Mouse (Mus musculus) liver, embryonic 15.5 days (tissue): ENCODE measurements around the gene Angptl8. TPM values are rescaled to one million over a fixed set of nuclear protein-coding genes. Genes with fewer than 3 reads are reported as not detected.

Source experiments
- ATAC-seq: fragments of 200-750 bp; cut with Nextera tagmentation; 2 replicates; pipeline ENCODE4 v1.8.0; 2017; ENCODE audit warnings: moderate number of reproducible peaks, mild to moderate bottlenecking, moderate library complexity; ENCODE audit not compliant: insufficient read depth
- H3K27ac ChIP-seq: fragments of 300-500 bp; sonication (generic); replicated peaks from 2 replicates; pipeline ENCODE4 v1.5.1; 2015; ENCODE audit warnings: mild to moderate bottlenecking, inconsistent platforms
- H3K27me3 ChIP-seq: fragments of 300-500 bp; sonication (generic); 2 replicates; pipeline ENCODE4 v1.6.1; 2015; ENCODE audit warnings: mild to moderate bottlenecking, inconsistent platforms
- H3K36me3 ChIP-seq: fragments of 300-500 bp; sonication (generic); replicated peaks from 2 replicates; pipeline ENCODE4 v1.6.1; 2015; ENCODE audit warnings: moderate library complexity, mild to moderate bottlenecking, inconsistent platforms
- H3K4me1 ChIP-seq: fragments of 300-500 bp; sonication (generic); replicated peaks from 2 replicates; pipeline ENCODE4 v1.6.1; 2015; ENCODE audit warnings: inconsistent platforms
- H3K4me2 ChIP-seq: fragments of 300-500 bp; sonication (generic); 2 replicates; pipeline ENCODE4 v1.6.1; 2015; ENCODE audit warnings: moderate library complexity, mild to moderate bottlenecking, inconsistent platforms
- H3K4me3 ChIP-seq: fragments of 300-500 bp; sonication (generic); replicated peaks from 2 replicates; pipeline ENCODE4 v1.5.1; 2015; ENCODE audit warnings: mild to moderate bottlenecking, inconsistent platforms
- H3K9ac ChIP-seq: fragments of 300-500 bp; sonication (generic); 2 replicates; pipeline ENCODE4 v1.6.1; 2015; ENCODE audit warnings: moderate library complexity, mild to moderate bottlenecking, inconsistent platforms
- H3K9me3 ChIP-seq: fragments of 300-500 bp; sonication (generic); replicated peaks from 2 replicates; pipeline ENCODE4 v1.6.1; 2016; ENCODE audit warnings: inconsistent platforms
- WGBS: fragments of 180-500 bp; shearing (Covaris S2); methylation state at CpG from one replicate; pipeline ENCODE4 v1.1.7; 2015; ENCODE audit warnings: mixed read lengths; ENCODE audit not compliant: insufficient replicate concordance; 5-methylcytosine and 5-hydroxymethylcytosine counted together
- polyA plus RNA-seq: library from polyadenylated mRNA; unstranded; fragments of >200 nt; fragmentation: Nextera tagmentation; extraction: Ambion mirVana; gene quantifications from 2 replicates; pipeline ENCODE4 v1.2.1, GENCODE M21; 2015

The Angptl8 gene
- polyA plus RNA-seq, 1 experiment from 2014 or later: 35.0 TPM

- Histone ChIP-seq H3K9ac (no peak overlapping the region), H3K4me2 (no peak overlapping the region), H3K36me3 (no peaks in the 10 kb centered on the region), H3K27me3 (no peaks in the 10 kb centered on the region), H3K4me1 (peaks cover 16% of the 10 kb centered on the region), H3K9me3 (no peaks in the 10 kb centered on the region), H3K4me3 (no peak overlapping the region), H3K27ac (peak overlapping the region; percentile 72)
- peak; percentile 27; the same call in 1 of the 2 replicates for ATAC-seq
- WGBS: 71% methylated on average over 11 of the region's 11 CpGs
Observed at GRCm38 (mm10) chr9:21830936-21831335, 4.4 kb upstream of the Angptl8 start.

DNA sequence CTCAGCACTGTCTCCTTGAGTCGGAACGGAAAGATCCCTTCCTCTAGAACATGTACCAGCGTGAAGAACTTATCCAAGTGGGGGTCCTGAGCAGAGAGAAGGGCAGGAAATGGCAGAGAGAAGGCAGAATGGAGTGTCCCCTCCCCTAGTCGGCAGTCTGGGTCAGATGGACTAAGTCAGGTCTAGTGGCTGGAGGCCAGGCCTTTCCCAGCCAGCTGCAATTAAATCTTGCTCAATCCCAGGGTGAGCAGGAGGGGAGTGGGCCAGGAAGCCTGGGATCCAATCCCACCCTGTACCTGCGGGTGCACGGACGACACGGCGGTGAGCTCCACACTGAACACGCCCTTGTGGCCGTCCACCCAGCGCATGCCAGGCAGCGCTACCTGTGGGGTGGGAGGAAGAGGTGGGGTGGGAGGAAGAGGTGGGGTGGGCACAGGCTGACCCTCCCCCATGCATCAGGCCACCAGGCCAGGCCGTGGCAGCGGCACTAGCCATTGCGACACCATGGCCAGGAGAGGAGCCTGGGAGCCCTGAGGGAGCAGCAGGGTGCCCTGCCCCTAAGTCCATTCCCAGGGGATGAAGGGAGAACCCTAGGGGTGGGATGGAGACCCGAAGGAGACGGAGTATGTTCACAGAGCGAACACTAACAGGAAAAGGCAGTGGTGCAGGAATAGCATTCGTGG, 3.6 kb upstream of the Angptl8 start:
- Histone ChIP-seq H3K9me3 (no peaks in the 10 kb centered on the region), H3K27ac (peak overlapping the region; percentile 72), H3K4me2 (no peak overlapping the region; the same call in 1 of the 2 replicates), H3K4me1 (peaks cover 16% of the 10 kb centered on the region), H3K36me3 (no peaks in the 10 kb centered on the region), H3K27me3 (no peaks in the 10 kb centered on the region), H3K4me3 (no peak overlapping the region), H3K9ac (no peak overlapping the region)
- peak; percentile 29 for ATAC-seq
- WGBS: 77% methylated on average over 20 of the region's 20 CpGs

GRCm38 (mm10) chr9:21837690-21838089, 2.4 kb downstream of the Angptl8 start:
- no peaks in the 10 kb centered on the region for H3K9me3 ChIP-seq
- no peak for ATAC-seq
- 59% methylated on average over 2 of the region's 2 CpGs for WGBS
- no peak overlapping the region for H3K4me3 ChIP-seq
- peaks cover 4% of the 10 kb centered on the region for H3K36me3 ChIP-seq
- H3K9ac ChIP-seq: no peak overlapping the region
- H3K4me1 ChIP-seq: peaks cover 4% of the 10 kb centered on the region; the same call in 1 of the 2 replicates
- H3K27ac ChIP-seq: no peak overlapping the region
- H3K27me3 ChIP-seq: no peaks in the 10 kb centered on the region
- no peak overlapping the region for H3K4me2 ChIP-seq

GRCm38 (mm10) chr9:21840115-21840787, 4.9 kb downstream of the Angptl8 start:
- Histone ChIP-seq H3K9me3 (no peaks in the 10 kb centered on the region), H3K4me3 (no peak overlapping the region), H3K27me3 (no peaks in the 10 kb centered on the region), H3K27ac (no peak overlapping the region), H3K4me2 (no peak overlapping the region), H3K36me3 (peaks cover 4% of the 10 kb centered on the region), H3K9ac (no peak overlapping the region), H3K4me1 (peaks cover under 1% of the 10 kb centered on the region)
- ATAC-seq: no peak
- WGBS: 41% methylated on average over 8 of the region's 8 CpGs

DNA sequence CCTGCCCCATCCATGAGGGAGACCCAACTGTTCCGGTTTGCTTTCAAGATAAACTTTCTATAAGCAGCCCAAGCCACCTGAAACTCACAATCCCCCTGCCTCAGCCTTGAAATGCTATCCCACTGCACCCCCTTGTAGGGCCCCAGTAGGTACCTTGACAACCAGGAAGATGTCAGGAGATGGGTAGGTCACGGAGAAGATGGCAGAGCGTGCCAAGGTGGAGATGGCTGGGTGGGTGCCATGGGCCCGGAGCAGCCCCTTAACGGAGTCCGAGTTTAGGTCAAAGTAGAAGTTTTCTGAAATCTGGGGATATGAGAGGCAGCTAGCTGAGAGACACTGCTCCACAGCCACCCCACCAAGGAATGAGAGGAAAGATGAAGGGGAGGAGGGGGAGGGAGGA, 6.0 kb downstream of the Angptl8 start:
- Histone ChIP-seq H3K27me3 (no peaks in the 10 kb centered on the region), H3K9me3 (no peaks in the 10 kb centered on the region), H3K4me2 (no peak overlapping the region), H3K4me1 (peaks cover 7% of the 10 kb centered on the region), H3K9ac (no peak overlapping the region), H3K27ac (no peak overlapping the region), H3K36me3 (peaks cover 4% of the 10 kb centered on the region), H3K4me3 (no peak overlapping the region)
- WGBS: 76% methylated on average over 6 of the region's 6 CpGs
- no peak for ATAC-seq

DNA sequence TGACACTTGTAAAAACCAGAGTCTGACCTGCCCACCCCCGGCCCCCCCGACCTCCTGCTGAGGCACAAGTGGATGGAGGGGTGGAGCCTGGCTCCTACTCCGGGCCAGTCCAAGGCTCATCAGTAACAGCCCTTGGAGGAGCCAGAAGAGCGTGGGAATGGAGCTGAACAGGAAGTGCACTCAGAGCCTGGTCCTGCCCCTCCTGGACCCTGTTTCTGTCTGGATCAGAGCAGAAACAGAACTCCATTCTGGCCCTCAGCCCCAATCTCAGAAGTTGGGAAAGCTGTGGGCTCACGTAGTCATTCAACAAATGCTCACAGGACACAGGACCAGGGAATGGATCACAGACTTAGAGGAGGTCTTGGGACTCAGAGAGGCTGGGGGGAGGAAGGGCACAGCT, 7.1 kb downstream of the Angptl8 start:
- no peak overlapping the region for H3K4me2 ChIP-seq
- no peak overlapping the region for H3K27ac ChIP-seq
- no peaks in the 10 kb centered on the region for H3K27me3 ChIP-seq
- no peak overlapping the region for H3K9ac ChIP-seq
- H3K9me3 ChIP-seq: no peaks in the 10 kb centered on the region
- H3K4me1 ChIP-seq: peaks cover 7% of the 10 kb centered on the region
- no peak overlapping the region for H3K4me3 ChIP-seq
- peaks cover 4% of the 10 kb centered on the region for H3K36me3 ChIP-seq
- WGBS: 48% methylated on average over 5 of the region's 5 CpGs
- no peak for ATAC-seq

GRCm38 (mm10) chr9:21843086-21843485, 7.8 kb downstream of the Angptl8 start:
- 55% methylated on average over 6 of the region's 6 CpGs for WGBS
- Histone ChIP-seq H3K4me2 (no peak overlapping the region), H3K4me3 (no peak overlapping the region), H3K27me3 (no peaks in the 10 kb centered on the region), H3K27ac (no peak overlapping the region), H3K9me3 (no peaks in the 10 kb centered on the region), H3K36me3 (no peaks in the 10 kb centered on the region), H3K4me1 (peaks cover 11% of the 10 kb centered on the region), H3K9ac (no peak overlapping the region)
- no peak for ATAC-seq

GRCm38 (mm10) chr9:21845381-21846080, 10.2 kb downstream of the Angptl8 start:
- H3K27ac ChIP-seq: no peak overlapping the region
- H3K4me3 ChIP-seq: no peak overlapping the region
- 40% methylated on average over 14 of the region's 14 CpGs for WGBS
- no peak for ATAC-seq
- H3K9me3 ChIP-seq: no peaks in the 10 kb centered on the region
- no peak overlapping the region for H3K4me2 ChIP-seq
- H3K27me3 ChIP-seq: no peaks in the 10 kb centered on the region
- no peaks in the 10 kb centered on the region for H3K36me3 ChIP-seq
- H3K4me1 ChIP-seq: peaks cover 14% of the 10 kb centered on the region
- no peak overlapping the region for H3K9ac ChIP-seq

- no peaks in the 10 kb centered on the region for H3K9me3 ChIP-seq
- H3K4me1 ChIP-seq: peaks cover 18% of the 10 kb centered on the region
- H3K4me3 ChIP-seq: no peak overlapping the region
- 30% methylated on average over 11 of the region's 11 CpGs for WGBS
- H3K27me3 ChIP-seq: no peaks in the 10 kb centered on the region; the same call in 1 of the 2 replicates
- no peak overlapping the region for H3K4me2 ChIP-seq
- ATAC-seq: 0 out of 2 replicates have a peak, but pooled peaks have one; percentile 16
- H3K27ac ChIP-seq: no peak overlapping the region; the same call in 1 of the 2 replicates
- no peaks in the 10 kb centered on the region for H3K36me3 ChIP-seq
- H3K9ac ChIP-seq: no peak overlapping the region
Observed at GRCm38 (mm10) chr9:21846755-21847341, 11.5 kb downstream of the Angptl8 start.

DNA sequence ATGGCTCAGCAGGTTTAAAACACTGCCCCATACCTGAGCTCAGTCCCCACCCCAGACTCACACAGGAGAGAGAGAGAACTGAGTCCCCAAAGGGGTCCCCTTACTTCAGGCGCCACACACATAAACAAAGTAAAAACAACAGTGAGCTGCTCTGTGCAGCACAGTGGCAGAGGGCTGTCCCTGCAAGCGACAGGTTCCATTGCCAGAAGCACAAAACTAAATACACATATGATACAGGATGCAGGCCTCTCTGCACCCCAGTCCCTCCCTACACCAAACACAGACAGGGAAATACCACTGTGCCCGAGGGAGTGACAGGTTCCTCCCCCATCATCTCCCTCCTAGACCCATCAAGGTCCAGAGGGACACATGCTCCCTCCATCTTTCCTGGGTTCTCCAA, 12.1 kb downstream of the Angptl8 start:
- no peak for ATAC-seq
- H3K9me3 ChIP-seq: no peaks in the 10 kb centered on the region
- no peak overlapping the region for H3K4me3 ChIP-seq
- H3K4me2 ChIP-seq: no peak overlapping the region
- no peak overlapping the region for H3K9ac ChIP-seq
- peaks cover 24% of the 10 kb centered on the region for H3K4me1 ChIP-seq
- no peaks in the 10 kb centered on the region for H3K36me3 ChIP-seq
- 37% methylated on average over 3 of the region's 3 CpGs for WGBS
- peak overlapping the region; percentile 55; the same call in 1 of the 2 replicates for H3K27ac ChIP-seq
- no peaks in the 10 kb centered on the region; the same call in 1 of the 2 replicates for H3K27me3 ChIP-seq

DNA sequence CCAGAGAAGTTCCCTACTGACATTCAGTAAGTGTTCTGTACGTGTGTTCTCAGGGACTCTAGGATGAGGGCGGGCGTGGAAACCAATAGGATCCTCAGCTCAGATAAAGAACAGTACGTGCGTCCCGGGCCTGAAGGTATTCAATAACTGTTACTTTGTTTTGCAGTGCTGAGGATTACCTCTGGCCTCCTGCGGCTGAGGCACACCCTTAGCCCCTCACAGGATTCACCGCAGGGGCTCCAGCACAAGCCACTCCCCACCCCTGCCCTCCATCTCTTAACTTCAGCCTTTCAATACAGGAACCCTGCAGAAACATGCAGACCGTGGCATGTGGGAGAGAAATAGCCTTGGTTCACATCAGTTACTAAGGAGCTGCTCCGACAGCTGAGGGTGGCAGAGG, 12.6 kb downstream of the Angptl8 start:
- Histone ChIP-seq H3K27ac (peak overlapping the region; percentile 55; the same call in 1 of the 2 replicates), H3K4me1 (peaks cover 29% of the 10 kb centered on the region), H3K4me2 (no peak overlapping the region), H3K27me3 (no peaks in the 10 kb centered on the region; the same call in 1 of the 2 replicates), H3K36me3 (no peaks in the 10 kb centered on the region), H3K9ac (no peak overlapping the region), H3K9me3 (no peaks in the 10 kb centered on the region), H3K4me3 (no peak overlapping the region)
- 37% methylated on average over 10 of the region's 10 CpGs for WGBS
- no peak for ATAC-seq
